Mouse (Mus musculus): ENCODE data around the gene Ppp1r1c. TPM values are rescaled to one million over a fixed set of nuclear protein-coding genes. Genes with fewer than 3 reads are reported as not detected.
A peak's percentile ranks its signal among the peaks of the same experiment; 100 is the strongest.
"Not testable (repeated sequence)": the region's sequence is repeated elsewhere in the genome, so short reads cannot be mapped to it uniquely, and the experiment has no call there.

Gene Ppp1r1c
- total RNA-seq, 2 experiments from 2014 or later: not detected

DNA sequence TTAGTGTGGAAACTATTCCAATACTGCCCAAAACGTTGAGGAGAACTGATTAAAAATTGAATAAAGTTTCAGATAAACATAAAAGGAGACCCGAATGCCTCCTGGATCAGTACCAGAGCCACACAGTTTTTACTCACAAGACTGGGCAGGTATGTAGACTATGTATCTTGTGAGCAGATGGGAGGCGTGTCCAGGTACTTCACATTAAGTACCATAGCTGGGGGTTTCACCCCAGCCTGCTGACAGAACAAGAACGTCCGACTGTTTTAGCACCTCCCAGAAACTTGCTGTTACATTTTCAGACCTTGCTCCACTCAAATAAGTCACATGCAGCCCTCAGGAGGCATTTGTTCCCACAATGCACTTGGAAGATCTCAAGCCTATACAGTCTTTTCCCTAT lies 131.9 kb downstream of the Ppp1r1c start:
- DNase-seq: no peak
- intact Hi-C loops (cut with DNase I): no loop called here

GRCm38 (mm10) chr2:79847396-79847795 lies 139.8 kb downstream of the Ppp1r1c start:
- intact Hi-C loops (cut with DNase I): not testable (repeated sequence)

DNA sequence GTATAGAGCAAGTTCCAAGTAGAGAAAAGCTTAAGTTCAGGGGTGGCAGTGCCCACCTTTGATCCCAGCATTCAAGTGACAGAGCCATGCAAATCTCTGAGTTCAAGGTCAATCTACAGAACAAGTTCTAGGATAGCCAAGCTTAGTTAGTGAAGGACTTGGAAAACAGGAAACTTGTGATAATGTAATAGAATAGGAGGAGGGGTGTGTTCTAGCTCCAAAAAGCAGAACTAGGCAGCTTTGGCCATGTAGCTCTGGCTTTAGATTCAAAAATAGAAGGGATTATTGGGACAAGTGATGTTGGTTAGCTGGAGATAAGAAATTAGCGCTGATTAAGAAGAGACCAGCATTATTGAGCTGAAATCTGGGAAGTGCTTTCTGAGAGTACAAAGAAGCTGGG lies 149.3 kb downstream of the Ppp1r1c start:
- intact Hi-C loops (cut with DNase I): no loop called here
- DNase-seq: no peak

More at GRCm38 (mm10) chr2:79847396-79847795, 139.8 kb downstream of the Ppp1r1c start:
- not testable (repeated sequence) for DNase-seq

DNA sequence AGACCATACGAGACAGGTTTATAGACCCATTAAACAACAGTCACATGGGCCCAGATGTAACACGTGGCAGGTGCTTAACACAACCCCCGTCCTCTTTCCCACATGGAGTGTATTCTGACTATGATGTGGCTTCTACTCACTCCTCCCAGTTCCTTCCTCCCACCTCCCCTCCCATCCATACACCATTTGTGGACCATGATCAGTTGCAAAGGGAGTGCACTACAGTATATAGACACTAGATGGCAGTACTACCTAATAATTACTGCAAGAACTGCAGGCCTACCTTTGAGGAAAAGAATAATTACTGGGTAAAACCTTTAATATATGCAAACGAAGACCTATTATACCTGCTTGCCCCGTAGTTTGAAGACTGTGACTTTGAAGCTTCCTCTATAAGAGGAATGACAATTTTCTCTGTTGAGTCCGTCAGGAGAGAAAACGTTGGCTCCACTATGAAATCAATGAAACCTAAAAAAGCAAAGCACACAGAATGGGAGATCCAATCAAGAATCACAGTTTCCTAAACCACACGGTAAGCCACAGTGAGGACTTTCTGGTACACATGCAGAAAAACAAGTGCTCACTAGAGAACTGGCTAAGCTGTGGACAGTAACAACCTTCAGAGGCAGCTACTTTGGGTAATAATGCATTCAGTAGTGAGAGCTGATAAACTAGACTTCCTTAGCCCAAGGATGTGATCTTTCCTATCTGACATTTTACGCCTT lies 157.9 kb downstream of the Ppp1r1c start:
- intact Hi-C loops (cut with DNase I): loop anchor here (2.0 kb wide), 1 partner anchor 401 kb away; no protein-coding TSS in a partner anchor
- peak; percentile 1 for DNase-seq

Other genes starting within 250 kb of the Ppp1r1c start
- gene Itprid2, start 72.4 kb upstream of the Ppp1r1c start, total RNA-seq (2021): 10 to 100 TPM; 18.0 to 19.8 TPM

Data from left cerebral cortex, postnatal 4 days (tissue).